Mouse (Mus musculus): ENCODE measurements around the gene Hacd3. TPM values are rescaled to one million over a fixed set of nuclear protein-coding genes. Genes with fewer than 3 reads are reported as not detected.

Gene Hacd3
- polyA plus RNA-seq, 1 experiment from 2014 or later: 43.9 TPM

DNA sequence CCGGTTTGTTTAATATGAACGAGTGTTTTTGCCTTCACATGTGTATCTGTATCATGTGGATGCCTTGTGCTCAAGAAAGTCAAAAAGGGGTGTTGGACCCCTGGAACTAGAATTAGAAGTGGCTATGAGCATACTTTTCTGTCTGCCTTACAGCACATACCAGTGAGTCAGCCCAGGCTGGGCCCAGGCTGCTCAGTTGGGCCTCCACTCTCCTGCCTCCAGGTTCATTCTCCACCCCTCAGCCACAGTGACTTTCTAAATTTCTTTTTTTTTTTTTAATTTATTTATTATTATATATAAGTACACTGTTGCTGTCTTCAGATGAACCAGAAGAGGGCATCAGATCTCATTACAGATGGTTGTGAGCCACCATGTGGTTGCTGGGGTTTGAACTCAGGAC, 81.7 kb downstream of the Hacd3 start:
- Histone ChIP-seq H3K4me3 (ENCODE audit: low read depth, low read length) (no peak overlapping the region), H3K4me2 (replicated peaks; ENCODE audit: low read depth) (no peak overlapping the region), H3K9me3 (ENCODE audit: control insufficient read depth) (no peaks in the 10 kb centered on the region), H3K27ac (ENCODE audit: low read depth, low read length) (no peak overlapping the region), H3K36me3 (ENCODE audit: control insufficient read depth, insufficient read depth) (no peaks in the 10 kb centered on the region), H3K9ac (ENCODE audit: low read depth, low read length) (no peak overlapping the region), H3K27me3 (replicated peaks; ENCODE audit: control insufficient read depth, insufficient read depth, low read length) (no peaks in the 10 kb centered on the region), H3K4me1 (replicated peaks; ENCODE audit: control insufficient read depth, insufficient read depth, low read length) (0 out of 2 replicates have a peak, but pooled peaks cover 1% of the 10 kb centered on the region)
- WGBS: 87% methylated on average over 2 of the region's 2 CpGs
- no peak for ATAC-seq
- TF ChIP-seq CTCF (IDR thresholded peaks at IDR 0.05; ENCODE audit: low read depth): no peak

DNA sequence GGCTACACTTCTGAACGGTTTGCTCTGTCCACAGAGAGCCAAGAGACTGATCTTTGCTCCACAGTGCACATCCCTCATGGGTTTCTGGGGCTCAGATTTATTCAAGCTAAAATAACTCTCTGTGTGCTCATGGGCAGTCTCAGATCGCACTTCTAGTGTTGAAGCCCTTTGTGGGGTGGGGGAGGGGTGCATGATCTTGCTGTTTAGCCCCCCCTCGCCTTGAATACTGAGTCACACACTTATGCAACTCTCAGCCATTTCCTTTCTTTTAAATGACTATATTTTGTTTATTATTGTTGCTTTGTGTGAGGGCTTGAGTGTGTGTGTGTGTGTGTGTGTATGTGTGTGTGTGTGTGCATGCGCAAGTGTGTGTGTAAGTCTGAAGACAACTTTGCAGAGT, 82.2 kb downstream of the Hacd3 start:
- H3K4me3 ChIP-seq (ENCODE audit: low read depth, low read length): no peak overlapping the region
- no peak overlapping the region for H3K4me2 ChIP-seq (replicated peaks; ENCODE audit: low read depth)
- peaks cover 5% of the 10 kb centered on the region; the same call in 1 of the 2 replicates for H3K4me1 ChIP-seq (replicated peaks; ENCODE audit: control insufficient read depth, insufficient read depth, low read length)
- no peak overlapping the region for H3K27ac ChIP-seq (ENCODE audit: low read depth, low read length)
- no peaks in the 10 kb centered on the region for H3K27me3 ChIP-seq (replicated peaks; ENCODE audit: control insufficient read depth, insufficient read depth, low read length)
- no peak overlapping the region for H3K9ac ChIP-seq (ENCODE audit: low read depth, low read length)
- no peaks in the 10 kb centered on the region for H3K9me3 ChIP-seq (ENCODE audit: control insufficient read depth)
- H3K36me3 ChIP-seq (ENCODE audit: control insufficient read depth, insufficient read depth): no peaks in the 10 kb centered on the region
- no peak for ATAC-seq
- no peak for TF ChIP-seq CTCF (IDR thresholded peaks at IDR 0.05; ENCODE audit: low read depth)
- WGBS: 47% methylated on average over 4 of the region's 4 CpGs

DNA sequence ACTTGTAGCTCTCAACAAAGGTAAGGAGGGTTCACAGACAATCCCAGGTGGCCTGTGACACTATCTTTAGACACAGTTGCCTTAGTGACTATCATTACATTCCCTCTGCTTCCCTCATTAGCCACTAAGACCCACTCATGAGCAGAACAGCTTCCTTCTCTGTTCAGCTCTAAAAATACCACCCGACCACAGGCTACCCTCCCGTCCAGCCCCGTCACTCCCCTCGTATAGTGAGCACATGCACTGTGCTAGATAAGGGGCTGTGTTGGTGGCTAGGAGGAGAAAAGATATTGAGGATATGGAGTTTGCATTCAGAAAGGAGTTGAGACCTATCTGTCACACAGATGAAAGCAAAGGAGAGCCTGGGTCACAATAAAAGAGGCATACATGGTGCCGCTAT, 83.0 kb downstream of the Hacd3 start:
- 71% methylated on average over 5 of the region's 5 CpGs for WGBS
- no peak for TF ChIP-seq CTCF (IDR thresholded peaks at IDR 0.05; ENCODE audit: low read depth)
- Histone ChIP-seq H3K4me1 (replicated peaks; ENCODE audit: control insufficient read depth, insufficient read depth, low read length) (peaks cover 5% of the 10 kb centered on the region; the same call in 1 of the 2 replicates), H3K9ac (ENCODE audit: low read depth, low read length) (no peak overlapping the region), H3K4me2 (replicated peaks; ENCODE audit: low read depth) (no peak overlapping the region), H3K27ac (ENCODE audit: low read depth, low read length) (no peak overlapping the region), H3K4me3 (ENCODE audit: low read depth, low read length) (no peak overlapping the region), H3K27me3 (replicated peaks; ENCODE audit: control insufficient read depth, insufficient read depth, low read length) (no peaks in the 10 kb centered on the region), H3K36me3 (ENCODE audit: control insufficient read depth, insufficient read depth) (no peaks in the 10 kb centered on the region), H3K9me3 (ENCODE audit: control insufficient read depth) (no peaks in the 10 kb centered on the region)
- ATAC-seq: no peak

DNA sequence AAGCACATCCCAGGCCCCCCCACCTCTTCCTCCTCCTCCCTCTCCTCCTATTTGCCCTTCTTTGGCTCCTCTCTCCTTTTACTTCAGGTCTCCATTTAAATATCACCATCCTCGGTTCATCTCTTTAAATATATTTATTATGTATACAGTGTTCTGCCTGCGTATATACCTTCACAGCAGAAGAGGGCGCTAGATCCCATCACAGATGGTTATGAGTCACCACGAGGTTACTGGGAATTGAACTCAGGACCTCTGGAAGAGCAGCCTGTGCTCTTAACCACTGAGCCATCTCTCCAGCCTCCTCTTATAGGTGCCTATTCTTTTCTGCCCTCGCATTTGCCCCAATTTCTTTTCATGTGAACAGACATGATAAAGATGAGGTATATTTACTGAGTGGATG, 84.0 kb downstream of the Hacd3 start:
- no peaks in the 10 kb centered on the region for H3K9me3 ChIP-seq (ENCODE audit: control insufficient read depth)
- H3K4me3 ChIP-seq (ENCODE audit: low read depth, low read length): no peak overlapping the region
- no peak for ATAC-seq
- 54% methylated on average over 5 of the region's 5 CpGs for WGBS
- no peaks in the 10 kb centered on the region for H3K36me3 ChIP-seq (ENCODE audit: control insufficient read depth, insufficient read depth)
- H3K9ac ChIP-seq (ENCODE audit: low read depth, low read length): no peak overlapping the region
- H3K27ac ChIP-seq (ENCODE audit: low read depth, low read length): no peak overlapping the region
- no peak overlapping the region for H3K4me2 ChIP-seq (replicated peaks; ENCODE audit: low read depth)
- peaks cover 5% of the 10 kb centered on the region; the same call in 1 of the 2 replicates for H3K4me1 ChIP-seq (replicated peaks; ENCODE audit: control insufficient read depth, insufficient read depth, low read length)
- peak; percentile 33 for TF ChIP-seq CTCF (IDR thresholded peaks at IDR 0.05; ENCODE audit: low read depth)
- no peaks in the 10 kb centered on the region for H3K27me3 ChIP-seq (replicated peaks; ENCODE audit: control insufficient read depth, insufficient read depth, low read length)

Small RNA genes lying within 50 kb of the gene (microRNA-seq; reads per million reads assigned to microRNA genes)
- gene Gm25640: not detected

Other genes with a start within 250 kb of the Hacd3 start
- 2.8 and 3.1 TPM in 2 replicates for gene Dennd4a, start 210.4 kb downstream of the Hacd3 start, polyA plus RNA-seq (2015; fragmentation: Nextera tagmentation; extraction: Ambion mirVana)
- 0.04 TPM in 1 of 2 replicates, not detected in the other for gene Slc24a1, start 70.1 kb downstream of the Hacd3 start, polyA plus RNA-seq (2015; fragmentation: Nextera tagmentation; extraction: Ambion mirVana)
- gene Ints14, start 60.8 kb downstream of the Hacd3 start, polyA plus RNA-seq (2015; fragmentation: Nextera tagmentation; extraction: Ambion mirVana): 23.1 and 23.8 TPM in 2 replicates
- 14.1 and 14.8 TPM in 2 replicates for gene Dpp8, start 10.7 kb upstream of the Hacd3 start, polyA plus RNA-seq (2015; fragmentation: Nextera tagmentation; extraction: Ambion mirVana)
- 4.1 and 4.5 TPM in 2 replicates for gene Igdcc4, start 79.8 kb upstream of the Hacd3 start, polyA plus RNA-seq (2015; fragmentation: Nextera tagmentation; extraction: Ambion mirVana)
- gene Igdcc3, start 119.5 kb upstream of the Hacd3 start, polyA plus RNA-seq (2015; fragmentation: Nextera tagmentation; extraction: Ambion mirVana): 0.22 TPM in 2 replicates
- gene Parp16, start 173.7 kb upstream of the Hacd3 start, polyA plus RNA-seq (2015; fragmentation: Nextera tagmentation; extraction: Ambion mirVana): 9.9 and 10.5 TPM in 2 replicates
- gene Cilp, start 243.5 kb upstream of the Hacd3 start, polyA plus RNA-seq (2015; fragmentation: Nextera tagmentation; extraction: Ambion mirVana): 0.43 TPM in 2 replicates

All from intestine, postnatal 0 days (tissue).